Mouse (Mus musculus) liver, embryonic 15.5 days (tissue): ENCODE measurements at regions not wholly inside any gene's neighbourhood (a gene's known extent, or its start where the extent isn't known, plus 50 kb on each side); places are given as distances from the start of the nearest gene placed in this dataset.
"Not testable (repeated sequence)": the region's sequence is repeated elsewhere in the genome, so short reads cannot be mapped to it uniquely, and the experiment has no call there.

Experiments
- ATAC-seq: fragments of 200-750 bp; cut with Nextera tagmentation; 2 replicates; pipeline ENCODE4 v1.8.0; 2017; ENCODE audit warnings: moderate number of reproducible peaks, mild to moderate bottlenecking, moderate library complexity; ENCODE audit not compliant: insufficient read depth
- H3K27ac ChIP-seq: fragments of 300-500 bp; sonication (generic); replicated peaks from 2 replicates; pipeline ENCODE4 v1.5.1; 2015; ENCODE audit warnings: mild to moderate bottlenecking, inconsistent platforms
- H3K27me3 ChIP-seq: fragments of 300-500 bp; sonication (generic); 2 replicates; pipeline ENCODE4 v1.6.1; 2015; ENCODE audit warnings: mild to moderate bottlenecking, inconsistent platforms
- H3K36me3 ChIP-seq: fragments of 300-500 bp; sonication (generic); replicated peaks from 2 replicates; pipeline ENCODE4 v1.6.1; 2015; ENCODE audit warnings: moderate library complexity, mild to moderate bottlenecking, inconsistent platforms
- H3K4me1 ChIP-seq: fragments of 300-500 bp; sonication (generic); replicated peaks from 2 replicates; pipeline ENCODE4 v1.6.1; 2015; ENCODE audit warnings: inconsistent platforms
- H3K4me2 ChIP-seq: fragments of 300-500 bp; sonication (generic); 2 replicates; pipeline ENCODE4 v1.6.1; 2015; ENCODE audit warnings: moderate library complexity, mild to moderate bottlenecking, inconsistent platforms
- H3K4me3 ChIP-seq: fragments of 300-500 bp; sonication (generic); replicated peaks from 2 replicates; pipeline ENCODE4 v1.5.1; 2015; ENCODE audit warnings: mild to moderate bottlenecking, inconsistent platforms
- H3K9ac ChIP-seq: fragments of 300-500 bp; sonication (generic); 2 replicates; pipeline ENCODE4 v1.6.1; 2015; ENCODE audit warnings: moderate library complexity, mild to moderate bottlenecking, inconsistent platforms
- H3K9me3 ChIP-seq: fragments of 300-500 bp; sonication (generic); replicated peaks from 2 replicates; pipeline ENCODE4 v1.6.1; 2016; ENCODE audit warnings: inconsistent platforms
- WGBS: fragments of 180-500 bp; shearing (Covaris S2); methylation state at CpG from one replicate; pipeline ENCODE4 v1.1.7; 2015; ENCODE audit warnings: mixed read lengths; ENCODE audit not compliant: insufficient replicate concordance; 5-methylcytosine and 5-hydroxymethylcytosine counted together

GRCm38 (mm10) chr12:20196386-20196785 is 242.1 kb downstream of the Gm21863 start:
- H3K36me3 ChIP-seq, H3K4me1 ChIP-seq, H3K9me3 ChIP-seq, H3K9ac ChIP-seq, H3K27me3 ChIP-seq, H3K27ac ChIP-seq, ATAC-seq: not testable (repeated sequence)
- WGBS = under 1% methylated on average over 39 of the region's 42 CpGs
- Histone ChIP-seq H3K4me3 (peak overlapping the region; percentile 41), H3K4me2 (peak overlapping the region; percentile 36)

GRCm38 (mm10) chr12:20196905-20197304 is 242.6 kb downstream of the Gm21863 start:
- not testable (repeated sequence) for H3K9me3 ChIP-seq, H3K27ac ChIP-seq, ATAC-seq, H3K4me1 ChIP-seq, H3K27me3 ChIP-seq, H3K36me3 ChIP-seq, H3K9ac ChIP-seq
- 1% methylated on average over 37 of the region's 37 CpGs for WGBS
- H3K4me2 ChIP-seq = peak overlapping the region; percentile 51
- peak overlapping the region; percentile 41 for H3K4me3 ChIP-seq

- H3K9me3 ChIP-seq = peaks cover 22% of the 10 kb centered on the region
- not testable (repeated sequence) for H3K9ac ChIP-seq, H3K27ac ChIP-seq, H3K27me3 ChIP-seq, H3K4me3 ChIP-seq, ATAC-seq, H3K4me2 ChIP-seq, H3K4me1 ChIP-seq, H3K36me3 ChIP-seq
- 50% methylated on average over 1 of the region's 1 CpGs for WGBS
These were observed 269.6 kb downstream of the Gm21863 start for GRCm38 (mm10) chr12:20223921-20224320.

DNA sequence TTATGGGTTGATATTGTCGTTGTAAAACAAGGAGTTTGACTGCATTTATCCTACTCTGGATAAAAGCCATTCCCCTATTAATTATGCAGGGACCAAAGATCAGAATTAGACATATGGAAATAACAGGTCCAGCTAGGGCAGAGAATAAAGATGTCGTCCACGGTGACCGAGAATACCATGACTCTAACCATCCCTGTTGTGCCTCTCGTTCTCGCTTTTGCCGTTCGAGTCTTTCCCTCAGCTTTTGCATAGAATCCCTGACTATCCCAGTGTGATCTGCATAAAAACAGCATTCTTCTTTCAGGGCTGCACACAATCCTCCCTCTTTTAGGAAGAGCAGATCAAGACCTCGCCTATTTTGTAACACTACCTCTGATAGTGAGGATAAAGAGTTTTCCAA is 272.5 kb downstream of the Gm21863 start:
- H3K4me2 ChIP-seq, H3K27ac ChIP-seq, H3K36me3 ChIP-seq, H3K27me3 ChIP-seq, ATAC-seq, H3K4me3 ChIP-seq, H3K9ac ChIP-seq, H3K4me1 ChIP-seq: not testable (repeated sequence)
- peaks cover 48% of the 10 kb centered on the region for H3K9me3 ChIP-seq
- WGBS = 64% methylated on average over 9 of the region's 9 CpGs

GRCm38 (mm10) chr12:20227427-20228160 is 273.3 kb downstream of the Gm21863 start:
- not testable (repeated sequence) for H3K36me3 ChIP-seq, ATAC-seq, H3K4me2 ChIP-seq, H3K4me1 ChIP-seq, H3K9ac ChIP-seq, H3K27me3 ChIP-seq, H3K4me3 ChIP-seq, H3K27ac ChIP-seq
- H3K9me3 ChIP-seq = peaks cover 56% of the 10 kb centered on the region
- WGBS = 63% methylated on average over 21 of the region's 21 CpGs

- H3K9ac ChIP-seq, H3K4me2 ChIP-seq, H3K4me3 ChIP-seq, H3K27ac ChIP-seq, H3K36me3 ChIP-seq, H3K4me1 ChIP-seq, H3K27me3 ChIP-seq: not testable (repeated sequence)
- H3K9me3 ChIP-seq = peaks cover 65% of the 10 kb centered on the region
- 58% methylated on average over 21 of the region's 21 CpGs for WGBS
- ATAC-seq = peak; percentile 21; the same call in 1 of the 2 replicates
These were observed 274.2 kb downstream of the Gm21863 start for GRCm38 (mm10) chr12:20228321-20228999.

GRCm38 (mm10) chr12:20229441-20229840 is 275.1 kb downstream of the Gm21863 start:
- 62% methylated on average over 8 of the region's 8 CpGs for WGBS
- not testable (repeated sequence) for H3K36me3 ChIP-seq, H3K4me1 ChIP-seq, H3K27me3 ChIP-seq, ATAC-seq, H3K9ac ChIP-seq, H3K27ac ChIP-seq, H3K4me2 ChIP-seq, H3K4me3 ChIP-seq
- peaks cover 72% of the 10 kb centered on the region for H3K9me3 ChIP-seq

GRCm38 (mm10) chr12:20230141-20230892 is 276.0 kb downstream of the Gm21863 start:
- Histone ChIP-seq H3K9me3 (peaks cover 72% of the 10 kb centered on the region), H3K4me2 (no peak overlapping the region), H3K4me3 (no peak overlapping the region), H3K4me1 (no peaks in the 10 kb centered on the region), H3K36me3 (peaks cover 3% of the 10 kb centered on the region; the same call in 1 of the 2 replicates), H3K9ac (no peak overlapping the region), H3K27ac (no peak overlapping the region), H3K27me3 (no peaks in the 10 kb centered on the region; the same call in 1 of the 2 replicates)
- ATAC-seq = no peak
- 56% methylated on average over 27 of the region's 27 CpGs for WGBS

DNA sequence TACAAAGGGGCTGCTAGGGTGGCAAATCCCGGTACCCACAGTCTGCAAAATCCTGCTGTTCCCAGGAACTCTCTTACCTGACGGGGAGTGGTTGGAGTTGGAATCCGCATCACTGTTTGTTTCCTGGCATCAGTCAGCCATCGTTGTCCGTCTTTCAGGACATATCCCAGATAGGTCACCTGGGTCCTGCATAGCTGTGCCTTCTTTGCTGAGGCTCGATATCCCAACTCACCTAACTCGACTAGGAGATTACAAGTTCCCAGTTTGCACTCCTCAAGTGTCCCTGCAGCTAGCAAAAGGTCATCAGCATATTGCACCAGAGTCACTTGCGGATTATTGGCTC is 276.6 kb downstream of the Gm21863 start:
- no peak overlapping the region for H3K4me3 ChIP-seq
- peaks cover 3% of the 10 kb centered on the region; the same call in 1 of the 2 replicates for H3K36me3 ChIP-seq
- WGBS = 59% methylated on average over 8 of the region's 8 CpGs
- H3K27ac ChIP-seq = no peak overlapping the region
- peaks cover 72% of the 10 kb centered on the region for H3K9me3 ChIP-seq
- no peak overlapping the region for H3K4me2 ChIP-seq
- ATAC-seq = no peak
- no peaks in the 10 kb centered on the region; the same call in 1 of the 2 replicates for H3K27me3 ChIP-seq
- no peak overlapping the region for H3K9ac ChIP-seq
- H3K4me1 ChIP-seq = no peaks in the 10 kb centered on the region

DNA sequence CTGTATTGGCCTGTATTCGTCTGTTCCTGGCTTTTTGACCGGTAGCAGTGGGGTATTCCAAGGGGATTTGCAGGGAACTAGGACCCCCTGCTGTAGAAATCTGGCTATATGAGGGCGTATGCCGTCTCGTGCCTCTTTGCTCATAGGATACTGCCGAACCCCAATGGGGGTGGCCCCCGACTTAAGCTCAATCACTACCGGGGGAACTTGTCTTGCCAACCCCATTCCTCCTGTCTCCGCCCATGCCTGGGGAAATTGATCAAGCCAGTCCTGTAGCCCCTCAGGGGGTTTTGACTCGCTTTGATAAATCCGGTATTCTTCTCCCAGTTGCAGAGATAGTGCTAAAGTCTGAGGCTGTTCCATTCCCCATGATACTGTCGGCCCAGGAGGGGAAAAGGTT is 277.2 kb downstream of the Gm21863 start:
- no peak overlapping the region for H3K27ac ChIP-seq
- peaks cover 72% of the 10 kb centered on the region for H3K9me3 ChIP-seq
- H3K27me3 ChIP-seq = no peaks in the 10 kb centered on the region; the same call in 1 of the 2 replicates
- peaks cover 3% of the 10 kb centered on the region; the same call in 1 of the 2 replicates for H3K36me3 ChIP-seq
- no peak overlapping the region for H3K4me3 ChIP-seq
- H3K4me2 ChIP-seq = no peak overlapping the region
- WGBS = 56% methylated on average over 12 of the region's 12 CpGs
- no peaks in the 10 kb centered on the region for H3K4me1 ChIP-seq
- ATAC-seq = 0 out of 2 replicates have a peak, but pooled peaks have one; percentile 7
- no peak overlapping the region for H3K9ac ChIP-seq

DNA sequence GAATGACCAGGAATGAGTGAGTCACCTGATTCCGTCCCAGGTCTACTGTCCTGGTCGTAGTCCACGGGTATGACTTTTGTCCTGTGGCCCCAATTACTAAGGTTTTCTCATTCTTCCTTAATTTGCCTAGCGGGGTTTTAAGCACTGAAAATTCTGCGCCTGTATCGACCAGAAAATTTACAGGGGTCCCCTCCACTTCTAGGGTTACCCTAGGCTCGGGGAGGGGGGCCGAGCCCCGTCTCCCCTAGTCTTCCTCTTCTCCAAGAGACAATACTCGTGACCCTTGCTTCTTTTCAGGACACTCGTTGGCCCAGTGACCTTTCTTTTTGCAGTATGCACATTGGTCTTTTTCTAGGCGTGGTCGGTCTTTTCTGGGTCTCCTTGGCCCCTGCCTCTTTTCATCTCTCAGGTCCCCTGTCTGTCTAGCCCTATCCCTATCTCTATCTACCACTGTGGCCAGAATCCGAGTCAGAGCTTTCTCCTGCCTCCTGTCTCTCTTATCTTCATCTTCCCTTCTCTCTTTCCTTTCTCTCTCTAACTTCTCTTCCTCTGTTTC is 277.8 kb downstream of the Gm21863 start:
- no peak overlapping the region for H3K27ac ChIP-seq

More for the DNA sequence above, 277.8 kb downstream of the Gm21863 start:
- Histone ChIP-seq H3K4me1 (no peaks in the 10 kb centered on the region), H3K9me3 (peaks cover 67% of the 10 kb centered on the region), H3K27me3 (no peaks in the 10 kb centered on the region; the same call in 1 of the 2 replicates), H3K4me2 (no peak overlapping the region), H3K4me3 (no peak overlapping the region), H3K36me3 (peaks cover 3% of the 10 kb centered on the region; the same call in 1 of the 2 replicates), H3K9ac (no peak overlapping the region)
- no peak for ATAC-seq
- 48% methylated on average over 14 of the region's 14 CpGs for WGBS
